Mouse (Mus musculus) spleen, adult 12 weeks (tissue): Measurements from ENCODE around the gene Il21r.

Source experiments
- DNase-seq: peaks from one replicate; pipeline ENCODE4 v3.0.0; 2022; ENCODE audit warnings: low spot score

The Il21r gene

GRCm38 (mm10) chr7:125575738-125576540 lies 27.3 kb upstream of the Il21r start:
- DNase-seq, result no peak

DNA sequence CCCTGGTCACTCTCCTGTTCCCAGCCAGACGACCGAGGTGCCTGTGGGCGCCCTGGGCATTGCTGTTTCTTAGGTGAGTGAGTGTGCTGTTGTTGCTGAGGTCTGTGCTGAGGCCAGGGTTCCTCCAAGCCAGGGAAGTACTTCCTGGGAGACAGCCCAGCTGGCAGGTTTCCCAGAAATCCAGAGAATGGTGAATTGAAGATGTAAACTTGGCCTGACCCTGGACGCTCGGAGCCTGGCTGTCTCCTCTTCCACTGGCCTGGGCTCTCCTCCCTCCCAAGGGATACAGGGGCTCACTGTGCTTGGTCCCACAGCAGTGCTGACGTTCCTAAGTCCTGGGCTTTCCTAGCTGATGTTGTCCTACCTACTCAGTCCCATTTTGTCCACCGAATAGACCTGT lies 26.2 kb upstream of the Il21r start:
- no peak for DNase-seq

GRCm38 (mm10) chr7:125577486-125578088 lies 25.6 kb upstream of the Il21r start:
- no peak for DNase-seq

GRCm38 (mm10) chr7:125578106-125578505 lies 25.1 kb upstream of the Il21r start:
- no peak for DNase-seq

DNA sequence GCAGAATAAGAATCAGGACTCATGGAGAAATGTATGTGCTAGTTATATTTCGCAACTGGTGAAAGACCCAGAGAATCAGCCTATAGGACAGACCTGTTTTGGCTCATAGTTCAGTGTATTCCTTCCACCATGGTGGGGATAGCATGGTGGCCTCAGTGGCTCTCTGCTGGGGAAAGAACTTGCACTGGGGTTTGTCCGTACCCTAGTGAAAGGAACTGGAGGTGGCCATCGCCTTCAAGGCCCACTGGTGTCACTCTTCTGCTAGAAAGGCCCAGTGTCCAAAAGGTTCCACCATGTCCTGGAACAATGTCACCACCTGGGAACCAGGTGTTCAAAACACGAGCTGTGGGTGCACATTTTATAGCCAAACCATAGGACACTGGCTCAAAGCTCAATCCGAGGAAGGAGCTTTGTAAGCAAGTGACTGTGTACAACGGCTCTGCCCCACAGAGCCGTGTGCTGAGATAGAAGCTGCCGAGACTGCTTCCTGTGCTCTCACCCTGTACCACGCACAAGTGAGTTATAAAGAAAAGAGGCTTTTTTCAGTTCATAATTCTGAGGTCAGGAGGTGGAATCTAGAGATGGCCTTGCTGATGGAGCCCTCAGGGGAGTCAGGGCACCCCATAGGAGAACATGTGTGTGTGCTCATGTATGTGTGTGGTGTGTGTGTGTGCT lies 23.5 kb upstream of the Il21r start:
- no peak for DNase-seq

- no peak for DNase-seq
These were observed 23.0 kb upstream of the Il21r start for GRCm38 (mm10) chr7:125580220-125580549.

DNA sequence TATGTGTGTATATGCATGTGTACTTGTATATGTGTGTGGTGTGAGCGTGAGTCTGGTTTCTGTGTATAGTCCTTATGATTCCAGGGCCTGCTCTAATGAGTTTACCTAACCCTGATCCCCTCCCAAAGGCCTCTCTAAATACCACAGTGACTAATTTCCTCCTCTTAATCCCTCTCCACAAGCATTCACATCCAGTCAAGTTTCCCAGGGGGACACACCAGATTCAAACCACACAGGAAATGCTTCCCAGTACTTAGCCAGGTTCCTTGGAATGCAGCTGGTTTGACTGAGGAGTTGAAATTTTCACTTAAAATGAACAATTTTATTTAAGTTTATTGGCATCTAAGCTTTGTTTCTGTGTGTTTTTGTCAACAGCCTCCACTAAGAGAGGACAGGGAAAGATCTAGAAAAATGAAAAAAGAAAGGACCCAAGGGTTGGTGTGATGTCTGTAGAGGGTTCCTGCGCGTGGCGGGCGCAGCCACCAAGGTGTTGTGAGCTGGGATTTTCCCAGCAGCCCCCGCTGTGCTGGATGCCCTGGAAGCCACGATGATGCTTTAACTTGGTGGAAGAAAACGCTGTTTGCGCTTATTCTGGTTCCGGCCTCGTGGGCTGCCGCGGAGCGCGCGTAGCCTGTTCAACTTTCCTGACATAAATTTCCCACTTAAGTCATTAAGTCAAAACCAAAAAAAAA lies 22.5 kb upstream of the Il21r start:
- DNase-seq, result no peak

DNA sequence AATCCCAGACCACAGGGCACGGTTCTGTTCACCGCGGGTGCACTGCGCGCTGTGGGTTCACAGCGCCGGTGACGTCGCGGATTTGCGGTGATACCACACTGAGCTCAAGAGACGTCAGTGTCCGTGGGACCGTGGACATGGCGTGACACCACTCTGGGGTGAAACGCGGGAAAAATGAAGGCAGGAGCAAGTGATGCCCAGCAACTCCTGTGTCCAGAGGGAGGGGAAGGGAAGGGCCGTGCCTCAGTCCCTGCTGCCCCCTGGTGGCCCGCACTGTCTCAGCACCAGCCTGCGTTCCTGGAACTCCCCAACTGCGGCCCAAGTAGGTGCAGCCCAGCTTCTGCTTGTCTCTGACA lies 21.9 kb upstream of the Il21r start:
- DNase-seq, result peak; percentile 66

GRCm38 (mm10) chr7:125583325-125584004 lies 19.8 kb upstream of the Il21r start:
- DNase-seq, result no peak

DNA sequence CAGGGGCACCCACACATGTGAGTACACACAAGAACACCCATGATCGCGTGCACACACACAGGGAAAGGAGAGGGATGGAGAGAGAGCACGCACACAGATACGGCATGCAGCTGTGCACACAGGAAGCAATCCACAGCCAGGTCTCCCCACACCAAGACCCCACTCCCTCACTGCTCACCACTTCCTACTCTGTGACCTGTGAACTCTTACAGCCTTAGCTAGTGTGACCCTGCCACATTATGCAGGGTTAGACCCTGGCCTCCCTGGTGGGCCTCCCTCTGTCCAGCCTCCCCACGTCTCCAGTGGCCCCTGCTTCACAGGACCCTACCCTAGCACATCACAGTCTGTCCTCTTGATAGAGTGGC lies 19.2 kb upstream of the Il21r start:
- no peak for DNase-seq

- no peak for DNase-seq
These were observed 16.9 kb upstream of the Il21r start for GRCm38 (mm10) chr7:125586355-125586754.

GRCm38 (mm10) chr7:125588721-125589120 lies 14.5 kb upstream of the Il21r start:
- no peak for DNase-seq

DNA sequence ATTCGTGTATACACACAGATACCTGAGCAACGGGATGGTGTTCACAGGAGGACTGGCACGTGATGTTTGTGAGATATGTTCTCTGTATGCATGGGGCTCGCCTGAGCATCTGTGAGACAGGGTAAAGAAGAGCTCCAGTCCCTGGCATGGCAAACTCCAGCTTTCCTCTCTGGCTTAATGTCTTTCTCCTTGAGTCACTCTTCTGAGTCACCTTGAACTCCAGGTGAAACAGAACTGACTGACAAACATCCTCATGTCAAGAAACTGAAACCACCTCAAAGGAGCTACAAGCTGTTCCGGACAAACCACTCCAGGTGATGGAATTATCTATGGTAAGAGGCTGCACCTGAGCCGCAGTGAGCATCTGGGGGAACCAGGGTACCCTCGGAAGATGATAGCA lies 13.3 kb upstream of the Il21r start:
- no peak for DNase-seq

- DNase-seq, result no peak
These were observed 9.4 kb upstream of the Il21r start for GRCm38 (mm10) chr7:125593831-125594230.

- no peak for DNase-seq
These were observed 6.8 kb upstream of the Il21r start for GRCm38 (mm10) chr7:125596406-125596805.

DNA sequence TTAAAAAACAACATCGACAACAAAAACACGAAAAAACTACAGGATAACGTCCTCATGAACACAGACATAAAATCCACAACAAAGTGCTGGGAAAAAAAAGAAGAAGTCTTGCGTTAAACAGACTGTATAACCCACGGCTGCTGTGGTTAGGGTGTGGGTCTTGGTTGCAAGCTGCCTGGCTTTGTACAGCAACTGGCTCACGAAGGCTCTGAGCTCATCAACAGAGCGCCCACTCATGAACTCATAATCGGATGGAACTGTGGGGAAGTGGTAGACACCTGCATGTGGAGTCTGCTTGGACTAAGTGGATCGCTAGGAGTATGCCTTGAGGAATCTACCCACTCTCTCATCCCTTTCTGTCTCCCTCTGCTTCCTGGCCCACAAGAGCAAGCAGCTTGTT lies 6.1 kb upstream of the Il21r start:
- DNase-seq, result no peak

GRCm38 (mm10) chr7:125597516-125598347 lies 5.5 kb upstream of the Il21r start:
- DNase-seq, result no peak

DNA sequence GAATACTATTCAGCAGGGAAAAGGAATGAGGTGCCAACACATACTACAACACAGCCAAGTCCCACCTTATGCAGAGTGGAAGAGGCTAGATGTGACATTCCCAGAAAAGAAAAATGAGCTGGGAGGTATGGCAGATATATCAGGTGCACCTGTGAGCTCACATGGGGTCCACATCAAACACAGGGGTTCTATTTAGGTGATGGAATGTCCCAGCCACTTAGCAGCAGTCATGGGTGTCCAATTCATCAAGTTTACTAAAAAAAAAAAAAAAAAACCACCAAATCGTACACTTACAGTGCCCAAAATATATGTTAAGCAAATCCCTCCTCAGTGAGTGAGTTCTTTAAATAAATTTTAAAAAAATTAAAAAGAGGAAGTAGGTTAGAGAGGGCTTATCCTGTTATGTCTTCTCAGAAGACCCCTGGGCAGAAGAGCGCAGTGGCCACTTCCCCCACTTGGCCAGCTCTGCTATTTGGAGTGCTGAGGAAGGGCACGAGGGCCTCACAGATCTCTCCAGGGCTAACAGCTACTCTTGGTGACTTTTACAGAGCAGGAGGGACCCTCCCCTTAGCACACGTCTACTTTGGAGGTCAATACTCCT lies 3.8 kb upstream of the Il21r start:
- DNase-seq, result no peak

- DNase-seq, result no peak
These were observed 3.1 kb upstream of the Il21r start for GRCm38 (mm10) chr7:125600136-125600535.

GRCm38 (mm10) chr7:125600612-125601279 lies 2.5 kb upstream of the Il21r start:
- no peak for DNase-seq

- no peak for DNase-seq
These were observed 2.0 kb upstream of the Il21r start for GRCm38 (mm10) chr7:125601280-125601670.
